Mouse (Mus musculus) brain, embryonic 18.5 days (tissue): Measurements from ENCODE around the gene Map1b.

Experiments used
- DNase-seq: peaks from one replicate; pipeline ENCODE4 v3.0.0-alpha.2; 2012; ENCODE audit warnings: low read depth, low spot score

Gene Map1b

DNA sequence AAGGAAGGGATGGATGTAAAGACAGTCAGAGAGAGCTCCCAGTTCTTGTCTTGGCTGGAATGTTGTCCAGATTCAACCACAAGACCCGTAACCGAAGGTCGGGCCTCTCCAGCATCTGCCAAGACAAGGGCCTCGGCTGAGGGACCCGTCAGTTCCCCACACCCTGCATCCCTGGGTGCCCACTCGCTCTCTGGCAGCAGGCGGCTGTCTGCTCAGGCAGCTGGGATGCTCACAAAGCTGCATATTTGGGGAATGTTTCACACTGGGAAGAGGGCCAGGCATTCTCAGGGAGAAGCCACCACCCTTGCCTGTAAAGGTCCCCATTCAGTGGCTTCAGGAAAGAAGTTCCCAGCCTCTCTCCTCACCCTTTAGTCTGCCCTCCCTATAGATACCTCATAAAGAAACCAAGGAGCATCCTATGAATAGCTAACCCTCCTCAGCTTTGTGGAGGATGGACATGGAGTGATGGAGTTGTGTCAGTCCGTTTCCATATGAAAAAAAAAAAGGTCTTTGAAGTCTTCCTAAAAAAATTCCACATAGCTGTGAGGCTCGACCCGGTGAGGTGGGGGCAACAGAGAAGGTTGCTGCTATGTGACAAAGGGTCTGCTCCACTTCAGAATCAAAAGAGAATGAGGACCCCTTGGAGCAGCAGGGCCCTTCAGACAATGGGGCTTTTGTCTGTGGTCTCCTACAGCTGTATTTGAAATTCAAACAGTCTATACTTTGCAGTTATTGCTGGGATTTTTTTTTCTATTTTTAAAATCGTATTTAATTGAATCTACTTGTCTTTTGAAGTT lies 68.7 kb downstream of the Map1b start:
- DNase-seq, result no peak

DNA sequence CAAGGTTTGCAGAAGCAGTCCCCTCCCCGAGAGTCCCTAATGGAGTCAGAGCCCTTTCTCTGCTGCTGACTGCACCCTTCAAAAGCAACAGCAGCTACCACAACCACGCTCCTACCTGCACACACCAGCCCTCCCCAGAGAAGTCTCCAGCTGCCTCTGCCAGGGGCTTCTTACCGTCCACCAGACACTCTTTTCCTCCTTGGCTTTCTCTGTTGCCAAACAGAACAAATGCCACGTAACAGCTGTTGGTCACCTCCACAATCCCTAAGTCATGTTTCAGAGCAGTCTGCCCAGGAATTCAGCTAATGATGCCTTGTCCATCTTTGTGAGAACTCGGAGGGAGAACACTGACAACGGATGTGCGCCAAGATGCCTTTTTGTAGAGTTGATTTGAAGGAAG lies 69.3 kb downstream of the Map1b start:
- DNase-seq, result no peak

DNA sequence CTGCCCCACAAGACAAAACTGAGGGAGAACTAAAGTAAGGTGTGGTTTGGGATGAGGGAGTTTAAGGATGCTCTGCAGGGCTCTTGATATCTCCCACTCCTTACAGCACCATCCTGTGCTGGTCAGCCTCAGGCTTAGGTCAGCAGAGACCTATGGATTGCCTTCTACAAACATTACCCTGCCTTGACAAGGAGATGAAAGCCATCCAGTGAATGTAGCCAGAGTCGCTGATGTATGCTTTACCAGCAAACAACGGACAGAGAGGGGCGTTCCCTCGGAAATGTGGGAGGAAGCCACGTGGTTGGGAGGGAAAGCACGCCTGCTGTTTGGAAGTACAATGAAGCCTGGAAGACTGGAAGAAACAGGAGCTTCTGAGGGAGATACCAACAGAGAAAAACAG lies 71.5 kb downstream of the Map1b start:
- DNase-seq, result peak; percentile 54

DNA sequence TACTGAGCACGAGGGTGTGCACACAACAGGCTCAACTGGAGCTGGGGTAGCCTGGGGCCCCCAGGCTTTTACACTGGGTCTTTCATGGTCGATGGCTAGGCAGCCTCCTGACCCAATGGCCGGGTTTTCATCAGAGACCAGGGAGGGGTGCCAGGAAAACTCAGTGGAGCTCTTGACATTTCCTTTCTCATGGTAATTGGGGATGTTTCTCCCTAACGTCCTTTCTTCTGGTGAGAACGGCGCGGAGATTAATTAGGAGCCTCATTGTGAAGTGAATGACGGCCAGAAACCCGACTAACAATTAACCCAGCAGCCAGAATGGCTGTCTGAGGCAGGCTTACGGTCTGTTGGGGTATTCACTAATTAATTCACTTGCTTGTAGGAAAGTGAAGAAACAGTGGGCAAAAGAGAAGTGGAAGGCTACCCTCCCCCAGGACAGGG lies 71.9 kb downstream of the Map1b start:
- peak; percentile 76 for DNase-seq

DNA sequence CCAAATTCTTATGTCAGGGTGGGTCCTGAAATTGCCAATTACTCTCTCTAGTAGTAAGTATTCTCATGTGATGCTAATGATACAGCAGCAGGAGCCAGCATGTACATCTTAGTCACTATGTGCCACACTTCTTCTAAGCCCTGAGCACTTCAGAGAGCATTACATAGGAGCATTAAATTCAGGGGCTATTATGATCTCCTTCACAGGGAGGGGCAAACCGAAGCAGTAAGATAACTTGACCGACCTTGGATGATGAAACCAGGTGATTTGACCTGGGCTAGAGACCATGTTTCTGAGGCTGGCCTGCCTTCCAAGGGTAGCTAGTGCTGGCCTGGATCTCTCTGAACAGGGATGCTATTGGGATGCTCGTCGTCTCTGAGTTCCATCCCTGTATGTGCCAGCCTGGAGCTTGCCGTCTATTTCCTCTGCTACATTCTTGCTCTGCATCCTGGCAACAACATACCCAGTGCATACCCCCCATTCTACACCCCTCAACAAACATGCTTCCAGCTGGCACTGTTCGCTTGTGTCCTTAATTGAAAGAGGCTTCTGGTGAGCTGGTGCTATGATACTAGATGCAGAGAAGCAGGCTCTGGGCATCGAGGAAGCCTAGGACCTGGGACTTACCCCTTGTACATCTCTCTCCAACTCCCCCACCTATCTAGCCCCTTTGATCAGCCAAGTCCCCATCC lies 72.7 kb downstream of the Map1b start:
- peak; percentile 49 for DNase-seq

DNA sequence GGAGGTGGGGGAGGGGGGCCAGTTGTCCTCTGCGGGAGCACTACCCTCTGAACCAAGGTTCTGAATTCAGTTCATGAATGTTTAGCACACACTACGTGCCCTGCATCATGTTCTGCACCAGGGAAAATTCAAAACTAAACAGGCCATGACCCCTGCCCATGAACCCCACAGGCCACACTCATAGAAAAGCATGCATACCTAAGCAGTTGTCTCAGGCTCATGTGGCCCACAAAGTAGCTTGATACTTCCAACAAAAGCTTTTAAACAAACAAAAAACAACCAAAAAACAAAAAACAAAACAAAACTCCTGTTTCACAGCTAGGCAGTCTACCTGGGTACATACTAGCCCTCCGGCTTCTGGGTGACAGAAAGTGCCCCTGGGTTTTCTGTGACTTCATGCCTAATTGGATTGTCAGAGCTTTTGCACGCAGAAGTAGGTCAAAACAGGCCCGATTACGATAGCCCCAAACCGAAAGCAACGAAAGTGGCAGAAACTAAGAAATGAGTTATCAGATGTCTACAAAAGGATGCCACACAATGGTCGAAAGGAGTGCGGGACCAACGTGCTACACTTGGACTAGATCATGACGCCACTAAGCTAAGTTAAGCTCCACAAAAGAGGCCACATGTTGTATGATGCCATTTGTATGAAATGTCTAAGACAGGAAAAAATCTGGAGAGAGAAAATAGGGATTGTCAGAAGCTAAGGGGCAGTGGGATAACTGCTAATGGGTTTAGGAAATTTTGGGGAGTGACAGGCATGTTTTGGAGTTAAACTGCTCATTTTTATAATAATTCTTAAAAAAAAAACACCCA lies 73.7 kb downstream of the Map1b start:
- no peak for DNase-seq

DNA sequence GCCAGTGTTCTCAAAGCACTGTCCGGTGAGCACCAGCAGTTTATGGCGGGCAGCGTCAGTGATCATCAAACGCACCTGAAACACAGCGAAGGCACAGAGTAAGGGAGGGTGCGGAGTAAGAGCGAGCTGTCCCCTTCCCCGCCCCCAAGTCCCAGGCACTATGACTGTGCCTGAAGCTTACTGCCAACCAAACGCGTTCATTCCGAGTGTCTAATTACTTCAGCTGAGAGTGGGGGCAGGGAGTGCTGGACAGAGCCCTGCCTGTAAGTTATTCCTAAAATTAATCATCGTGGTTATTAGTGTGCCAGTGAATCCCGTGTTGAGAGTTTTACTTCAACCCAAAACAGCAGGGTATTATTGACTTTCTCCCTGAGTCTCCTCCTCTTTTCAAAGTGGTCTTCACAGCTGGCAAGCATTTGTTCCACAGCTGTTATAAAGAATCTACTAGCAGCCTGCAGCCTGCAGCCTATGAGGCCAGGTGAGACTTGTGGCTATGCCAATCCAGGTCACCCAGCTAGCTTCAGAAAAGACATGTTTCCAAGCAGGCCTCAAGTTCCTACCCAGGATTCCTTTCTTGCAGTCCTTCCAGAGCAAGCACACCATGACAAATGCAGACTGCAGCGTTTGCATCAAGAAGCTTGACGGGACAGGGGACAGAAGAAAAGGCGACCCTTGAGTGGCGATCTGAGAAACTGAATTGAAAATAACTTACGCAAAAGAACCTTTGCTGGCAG lies 74.5 kb downstream of the Map1b start:
- no peak for DNase-seq

DNA sequence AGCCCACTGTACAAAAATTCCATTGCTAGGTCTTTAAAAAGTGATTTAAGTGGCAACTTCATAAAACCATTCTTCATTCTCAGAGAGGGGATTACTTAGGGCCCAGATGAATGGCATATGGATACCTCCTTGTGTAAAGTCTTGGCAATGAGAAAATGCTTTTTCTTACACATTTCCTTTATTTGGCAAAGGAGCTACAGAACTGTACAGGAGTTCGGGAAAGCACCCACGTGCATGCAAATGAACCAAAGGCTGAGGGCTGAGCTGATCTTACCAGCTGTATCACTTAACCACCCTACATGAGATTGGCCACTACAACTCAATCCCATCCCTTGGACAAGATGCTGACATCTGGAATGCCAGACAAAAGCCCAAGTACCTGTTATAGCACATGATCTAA lies 76.1 kb downstream of the Map1b start:
- no peak for DNase-seq

DNA sequence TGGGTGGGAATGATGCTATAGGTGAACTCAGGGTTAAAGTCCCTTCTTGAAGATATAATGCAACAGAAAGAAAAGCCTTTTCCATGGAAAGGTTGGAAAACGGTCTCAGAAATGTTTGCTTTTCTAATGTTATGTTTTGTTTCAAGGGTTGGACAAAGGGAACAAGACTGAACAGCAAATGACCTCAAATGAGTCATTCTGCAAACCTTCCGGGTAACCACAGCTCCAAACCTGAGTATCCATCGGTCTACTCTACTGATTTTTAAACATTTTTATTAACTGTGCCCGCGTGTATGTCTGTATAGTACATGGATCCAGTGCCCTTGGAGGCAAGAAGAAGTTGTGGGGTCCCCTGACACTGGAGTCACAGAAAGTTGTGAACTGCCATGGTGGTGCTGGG lies 77.0 kb downstream of the Map1b start:
- no peak for DNase-seq

DNA sequence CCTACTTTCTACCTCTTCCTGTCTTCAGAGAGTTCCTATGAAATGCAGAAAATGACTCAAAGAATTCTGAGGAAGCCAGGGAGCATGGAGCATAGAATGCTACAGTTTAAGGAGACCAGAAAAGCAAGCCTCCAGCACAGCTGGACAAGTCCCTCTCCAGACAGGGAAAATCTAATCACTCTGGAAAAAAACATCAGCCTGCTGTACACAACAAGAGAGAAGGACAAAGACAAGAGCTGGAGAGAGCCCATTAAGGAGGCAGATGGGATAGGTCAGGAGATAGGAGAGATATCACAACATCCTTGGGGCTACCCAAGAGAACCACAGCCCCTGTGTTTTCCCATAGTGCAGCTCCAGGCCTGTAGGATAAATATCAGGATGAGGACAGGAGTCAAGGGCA lies 79.3 kb downstream of the Map1b start:
- no peak for DNase-seq

DNA sequence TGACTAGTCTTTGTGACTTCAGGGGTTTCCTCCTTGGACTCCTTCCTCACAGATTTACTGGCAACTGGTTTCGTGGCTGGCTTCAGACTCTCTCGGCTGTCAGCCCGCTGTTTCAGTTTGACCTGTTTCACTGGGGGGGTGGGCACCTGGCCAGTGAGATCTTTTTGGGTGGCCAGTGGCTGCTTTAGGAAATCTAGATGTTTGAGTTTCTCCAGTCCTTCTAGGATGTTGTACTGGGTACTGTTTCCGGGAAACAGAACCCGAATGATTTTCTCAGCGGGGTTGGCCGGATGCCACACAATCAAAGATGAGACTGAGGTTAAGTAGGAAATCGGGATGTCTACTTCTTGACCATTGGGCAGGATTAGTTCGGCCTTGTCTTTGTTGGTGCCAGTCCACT lies 81.8 kb downstream of the Map1b start:
- no peak for DNase-seq

DNA sequence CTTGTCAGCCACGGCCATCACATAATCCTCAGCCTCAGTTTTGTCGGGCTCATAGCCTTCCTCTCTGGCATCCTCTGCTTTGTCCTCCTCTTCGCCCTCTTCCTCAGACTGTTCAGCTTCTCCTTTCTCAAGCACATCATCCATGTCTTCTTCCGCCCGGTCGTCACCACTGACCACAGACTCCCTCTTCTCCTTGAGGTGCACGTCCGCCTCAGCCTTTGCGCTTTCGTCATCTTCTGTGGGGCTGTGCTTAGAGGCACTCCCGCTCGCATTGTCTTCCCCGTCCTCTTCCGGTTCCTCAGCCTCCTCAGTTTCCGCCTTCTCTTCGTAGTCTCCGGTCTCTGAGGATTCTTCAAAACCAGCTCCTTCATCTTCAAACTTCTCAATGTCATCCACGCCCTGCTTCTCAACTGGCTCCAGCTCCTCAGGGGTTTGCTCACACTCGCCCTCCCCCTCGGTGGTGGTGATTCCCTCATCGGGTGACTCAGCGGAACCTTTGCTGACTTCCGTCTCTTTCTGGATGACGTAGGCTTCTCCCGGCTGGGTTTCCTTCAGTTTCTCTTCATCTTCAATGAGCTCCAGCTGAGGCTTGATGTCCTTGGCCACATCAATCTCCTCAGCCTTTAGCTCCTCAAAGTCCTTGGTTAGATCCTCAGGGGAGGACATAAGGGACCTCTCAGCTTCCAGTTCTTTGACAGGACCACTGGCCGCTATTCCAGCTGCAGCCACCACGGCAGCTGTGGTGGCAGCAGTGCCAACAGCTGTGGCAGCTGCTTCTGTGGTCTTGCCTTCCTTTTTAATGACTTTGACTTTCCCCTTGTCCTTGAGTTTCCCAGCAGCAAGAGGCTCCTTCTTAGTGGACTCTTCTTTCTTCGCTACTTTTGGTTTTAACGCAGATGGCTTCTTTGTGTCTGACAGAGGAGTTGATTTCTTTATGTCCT lies 83.0 kb downstream of the Map1b start:
- DNase-seq, result no peak

DNA sequence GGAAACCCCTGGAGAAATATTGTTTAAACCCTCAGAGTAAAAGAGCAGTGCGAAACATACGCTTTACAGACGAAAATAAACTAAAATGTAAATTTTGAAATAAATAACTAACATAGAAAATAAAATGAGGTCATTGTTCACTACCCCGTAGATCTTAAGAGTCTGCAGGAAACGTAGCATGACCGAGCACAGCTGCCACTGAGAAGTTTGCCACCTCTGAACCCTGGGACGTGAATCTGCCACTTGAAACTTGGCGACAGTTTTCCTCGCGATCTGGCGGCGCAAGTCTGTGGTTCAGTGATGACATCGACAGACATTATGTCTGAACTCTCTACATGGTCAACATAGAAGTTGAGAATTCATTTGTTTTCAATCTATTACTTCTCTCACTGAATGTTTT lies 92.8 kb downstream of the Map1b start:
- no peak for DNase-seq

DNA sequence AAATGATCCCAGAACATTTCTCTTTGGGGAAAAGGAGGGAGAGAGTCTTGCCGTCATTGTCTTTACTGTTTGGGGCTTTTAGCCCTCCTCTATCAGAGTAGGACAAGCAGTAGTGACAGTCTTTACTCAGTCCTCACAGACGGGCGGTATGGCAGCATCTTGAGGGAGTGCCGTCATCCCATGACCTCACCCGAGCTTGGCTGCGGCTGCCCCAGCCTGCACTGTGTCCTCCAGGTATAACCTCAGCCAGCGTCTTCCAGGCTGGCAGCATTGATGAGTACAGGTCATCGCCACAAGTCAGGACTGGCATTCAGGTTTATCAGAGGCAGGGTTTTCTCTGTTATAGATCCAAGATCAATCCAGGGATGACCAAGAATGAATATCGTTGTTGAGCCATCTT lies 99.7 kb downstream of the Map1b start:
- DNase-seq, result no peak

DNA sequence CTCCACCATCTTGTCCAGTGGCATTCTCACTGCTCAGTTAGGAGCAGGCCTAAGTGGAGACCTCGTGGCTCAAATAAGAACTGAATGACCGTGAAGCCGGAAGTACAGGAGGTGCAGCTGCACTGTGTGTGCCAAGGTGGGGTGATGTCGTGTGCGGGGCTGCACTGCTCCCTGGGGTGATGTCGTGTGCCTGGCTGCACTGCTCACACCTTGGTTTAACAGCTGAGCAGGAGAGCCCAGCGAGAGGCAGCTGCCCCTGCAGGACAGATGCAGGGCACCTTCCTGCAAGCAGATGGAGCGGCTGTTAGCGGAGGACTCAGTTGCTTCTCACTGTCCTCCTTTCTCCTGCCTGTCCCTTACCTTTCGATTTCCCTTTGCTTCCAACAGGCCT lies 102.0 kb downstream of the Map1b start:
- DNase-seq, result no peak

DNA sequence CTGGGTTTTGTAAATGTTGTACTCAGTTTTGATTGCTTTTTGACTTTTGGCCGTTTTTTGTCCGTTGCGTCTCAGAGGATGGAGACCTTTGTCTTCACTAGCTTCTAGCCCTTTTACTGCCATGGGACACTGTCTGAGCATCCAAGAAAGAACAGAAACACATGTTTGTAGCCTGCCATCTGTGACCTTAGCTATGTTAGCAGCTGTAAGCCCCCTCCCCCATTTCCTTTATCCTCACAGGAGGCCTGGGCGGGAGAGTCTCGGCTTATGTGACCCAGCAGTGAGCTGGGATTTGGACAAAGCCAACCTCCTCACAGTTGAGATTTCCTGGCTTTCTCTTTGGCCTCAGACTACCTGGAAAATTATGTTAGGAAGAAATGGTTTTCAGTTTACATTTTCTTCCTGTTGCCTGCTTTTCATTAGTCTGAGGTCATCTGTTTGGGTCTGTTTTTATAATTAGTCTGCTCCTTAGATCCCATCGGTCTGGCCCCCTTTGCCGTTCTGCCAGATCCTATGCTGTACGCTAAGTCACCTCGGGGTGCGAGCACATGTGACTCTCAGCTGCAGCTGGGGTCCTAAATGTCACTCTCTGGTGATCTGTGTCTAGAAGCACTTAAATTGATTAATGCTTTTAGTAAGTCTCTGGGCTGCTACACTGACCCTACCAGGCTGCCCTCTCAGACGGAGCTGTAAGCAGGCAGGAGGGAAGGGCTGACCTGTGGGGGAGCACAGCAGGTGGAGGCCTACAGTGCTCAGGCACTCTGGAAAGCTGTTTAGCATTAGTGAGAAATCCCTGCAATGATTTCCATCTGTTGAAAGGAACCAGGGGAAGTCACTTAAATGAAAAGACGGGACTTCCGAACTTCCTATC lies 102.6 kb downstream of the Map1b start:
- DNase-seq, result no peak

DNA sequence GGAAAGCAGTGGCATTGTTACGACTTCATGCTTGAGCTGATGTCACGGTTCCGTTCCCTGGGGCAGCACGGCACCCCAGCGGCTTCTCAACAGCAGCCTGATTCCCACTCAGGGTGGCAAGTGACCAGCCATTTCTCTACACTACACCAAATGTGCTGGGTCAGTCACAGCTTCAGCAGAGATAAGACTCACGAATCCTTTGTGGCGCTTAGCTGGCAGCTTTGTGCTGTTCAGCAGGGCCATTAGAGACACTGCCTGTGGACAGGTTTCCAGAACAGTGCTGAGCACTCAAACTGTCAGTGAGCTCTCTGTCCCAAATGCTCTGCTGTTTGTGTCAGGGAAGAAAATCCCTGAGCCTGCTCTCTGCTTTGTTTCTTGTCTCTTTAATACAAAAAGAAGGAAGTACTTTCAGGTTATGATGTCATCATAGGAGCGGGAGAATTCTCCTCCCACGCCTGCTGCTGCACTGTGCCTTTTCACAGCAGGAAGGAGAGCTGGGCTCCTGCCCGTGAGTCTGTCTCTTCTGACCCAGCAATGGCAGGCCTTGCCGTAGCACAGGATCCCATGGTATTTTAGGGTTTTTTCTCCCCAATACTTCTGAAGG lies 103.8 kb downstream of the Map1b start:
- no peak for DNase-seq

DNA sequence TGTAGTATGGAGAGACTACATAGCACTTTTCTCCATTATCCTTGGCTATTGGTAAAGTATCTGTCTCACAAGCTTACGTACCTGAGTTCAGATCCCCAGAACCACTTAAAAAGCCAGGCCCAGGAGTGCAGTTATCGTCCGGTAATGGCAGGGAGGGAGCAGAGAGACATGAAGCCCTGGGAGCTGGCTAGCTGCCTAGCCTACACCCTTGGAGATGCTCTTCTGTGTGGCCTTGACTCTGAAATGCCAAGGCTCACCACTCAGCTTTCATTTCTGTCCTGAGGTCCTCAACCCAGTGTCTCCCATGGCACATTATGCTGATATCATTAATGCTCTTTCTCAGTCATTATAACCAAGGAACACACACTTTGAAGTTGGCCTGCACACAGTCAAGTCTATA lies 104.6 kb downstream of the Map1b start:
- DNase-seq, result no peak
